In the genomic region with DNA sequence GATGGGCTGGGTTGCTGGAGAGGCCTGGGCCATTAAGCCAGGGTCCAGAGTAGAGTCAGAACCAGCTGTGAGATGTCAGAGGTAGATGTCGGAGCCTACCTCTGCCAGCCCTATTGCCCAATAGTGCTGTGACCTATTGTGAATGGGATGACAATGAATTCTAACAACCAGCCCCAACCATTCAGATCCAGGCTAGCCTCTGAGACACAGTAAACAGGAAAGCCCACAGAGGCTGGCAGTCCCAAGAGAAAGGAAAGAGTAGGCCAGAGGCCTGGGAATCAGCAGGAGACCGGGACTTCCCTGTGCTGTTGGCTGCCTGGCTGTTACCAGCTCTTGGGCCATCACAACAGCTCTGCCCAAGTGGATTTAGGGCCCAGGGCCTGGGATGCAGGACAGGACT, we compare ENCODE assay signal across 13 mouse cellular contexts. TPM values are rescaled to one million over a fixed set of nuclear protein-coding genes. Genes with fewer than 3 reads are reported as not detected.
DNase-seq lines count a peak whose midpoint lies in the region; ATAC-seq lines count a peak whose summit lies in the region.
"Had no signal": no experiment of that assay in that cellular context is flagged by ENCODE, and none has a peak within 500 bp of the region (broad histone marks: within the 10 kb centered on the region; RNA-seq: fewer than 3 reads in every experiment).

No protein-coding gene starts in this region.

- peak overlapping the region; percentile 81 for H3K27ac ChIP-seq in kidney, embryonic 15.5 days
- H3K27ac ChIP-seq in embryonic facial prominence, embryonic 12.5 days, result peak overlapping the region; percentile 11; the same call in 1 of the 2 replicates
- H3K27ac ChIP-seq in heart, embryonic 15.5 days, result peak overlapping the region; percentile 78
- H3K27ac ChIP-seq: liver, embryonic 15.5 days had no signal

- WGBS in kidney, embryonic 15.5 days, result 83% methylated on average over 2 of the region's 2 CpGs
- WGBS in embryonic facial prominence, embryonic 12.5 days, result 87% methylated on average over 2 of the region's 2 CpGs
- 84% methylated on average over 2 of the region's 2 CpGs for WGBS in heart, embryonic 15.5 days

- no peaks in the 10 kb centered on the region for H3K27me3 ChIP-seq in kidney, embryonic 15.5 days
- H3K27me3 ChIP-seq in embryonic facial prominence, embryonic 12.5 days, result no peaks in the 10 kb centered on the region
- H3K27me3 ChIP-seq in heart, embryonic 15.5 days, result no peaks in the 10 kb centered on the region
- H3K27me3 ChIP-seq: CH12.LX; liver, embryonic 15.5 days had no signal

- H3K4me1 ChIP-seq in kidney, embryonic 15.5 days, result peaks cover 30% of the 10 kb centered on the region
- peaks cover 14% of the 10 kb centered on the region for H3K4me1 ChIP-seq in embryonic facial prominence, embryonic 12.5 days
- peaks cover 28% of the 10 kb centered on the region for H3K4me1 ChIP-seq in heart, embryonic 15.5 days (replicated peaks)

- no peak overlapping the region for H3K9ac ChIP-seq in kidney, embryonic 15.5 days
- no peak overlapping the region for H3K9ac ChIP-seq in embryonic facial prominence, embryonic 12.5 days
- H3K9ac ChIP-seq in heart, embryonic 15.5 days, result no peak overlapping the region
- H3K9ac ChIP-seq: liver, embryonic 15.5 days had no signal

- no peak for ATAC-seq in kidney, embryonic 15.5 days (replicated peaks; ENCODE audit: low FRiP score)
- ATAC-seq in embryonic facial prominence, embryonic 12.5 days (ENCODE audit: insufficient number of reproducible peaks, insufficient read depth, low FRiP score, low TSS enrichment), result no peak
- ATAC-seq in heart, embryonic 15.5 days (replicated peaks; ENCODE audit: insufficient number of reproducible peaks, insufficient read depth, low FRiP score, low read depth), result no peak
- ATAC-seq in megakaryocyte-erythroid progenitor cell, adult 5-6 weeks (replicated peaks; ENCODE audit: low FRiP score, low TSS enrichment, poor library complexity, severe bottlenecking), result no peak

- H3K9me3 ChIP-seq in kidney, embryonic 15.5 days (replicated peaks), result no peaks in the 10 kb centered on the region
- no peaks in the 10 kb centered on the region for H3K9me3 ChIP-seq in embryonic facial prominence, embryonic 12.5 days
- no peaks in the 10 kb centered on the region for H3K9me3 ChIP-seq in heart, embryonic 15.5 days (replicated peaks)
- H3K9me3 ChIP-seq: liver, embryonic 15.5 days had no signal

- no peak overlapping the region for H3K4me3 ChIP-seq in kidney, embryonic 15.5 days (replicated peaks)
- no peak overlapping the region for H3K4me3 ChIP-seq in embryonic facial prominence, embryonic 12.5 days
- peak overlapping the region; percentile 0; the same call in 1 of the 2 replicates for H3K4me3 ChIP-seq in heart, embryonic 15.5 days
- H3K4me3 ChIP-seq: liver, embryonic 15.5 days had no signal

- H3K36me3 ChIP-seq in kidney, embryonic 15.5 days, result no peaks in the 10 kb centered on the region
- no peaks in the 10 kb centered on the region for H3K36me3 ChIP-seq in embryonic facial prominence, embryonic 12.5 days
- H3K36me3 ChIP-seq in heart, embryonic 15.5 days, result no peaks in the 10 kb centered on the region
- H3K36me3 ChIP-seq: liver, embryonic 15.5 days had no signal

- H3K4me2 ChIP-seq in kidney, embryonic 15.5 days, result no peak overlapping the region
- no peak overlapping the region for H3K4me2 ChIP-seq in embryonic facial prominence, embryonic 12.5 days (replicated peaks)
- peak overlapping the region; percentile 10; the same call in 1 of the 2 replicates for H3K4me2 ChIP-seq in heart, embryonic 15.5 days
- H3K4me2 ChIP-seq: liver, embryonic 15.5 days had no signal

- DNase-seq in kidney, adult 11 months, result no peak
- peak; percentile 58 for DNase-seq in lung, postnatal 10 days
- no peak for DNase-seq in urinary bladder, postnatal 10 days (ENCODE audit: low spot score)
- DNase-seq in cerebellum, adult 9-11 months, result no peak
- DNase-seq: cerebellum, postnatal 14 days; kidney, adult 2 months; right cerebral cortex, adult 18-20 months had no signal

RNA-seq across cellular contexts. Expression of a gene that starts 1.1 kb away (rescaled TPM):
- polyA plus RNA-seq in kidney, embryonic 15.5 days (2015; fragmentation: Nextera tagmentation; extraction: Ambion mirVana), result 22.0 and 24.6 TPM in 2 replicates
- 16.4 and 20.3 TPM in 2 replicates for polyA plus RNA-seq in embryonic facial prominence, embryonic 12.5 days (2016; fragmentation: Nextera tagmentation; extraction: Ambion mirVana)
- polyA plus RNA-seq in heart, embryonic 15.5 days (2015; fragmentation: Nextera tagmentation; extraction: Ambion mirVana), result 10.8 and 24.2 TPM in 2 replicates
- 2.6 and 3.1 TPM in 2 replicates for total RNA-seq in megakaryocyte-erythroid progenitor cell, adult 5-6 weeks (2014; fragmentation: Nextera tagmentation)
- 0.56 and 0.61 TPM in 2 replicates for total RNA-seq in megakaryocyte-erythroid progenitor cell, adult 5-6 weeks (2017)

Comparison
In these comparisons a context has a peak if more than half of its experiments do, and no peak if none do; other contexts are left out.
1. H3K27ac ChIP-seq: peak in every context shown above with its lines; median percentile 81 in kidney, embryonic 15.5 days; 78 in heart, embryonic 15.5 days; 11 in embryonic facial prominence, embryonic 12.5 days.